Mouse (Mus musculus) cerebral cortex, adult 2 months (tissue): ENCODE measurements around the gene Rnf17.

Experiments
- WGBS: fragments of 180-500 bp; shearing (Covaris S2); methylation state at CpG from one replicate; pipeline ENCODE4 v1.1.7; 2018; 5-methylcytosine and 5-hydroxymethylcytosine counted together

The Rnf17 gene

DNA sequence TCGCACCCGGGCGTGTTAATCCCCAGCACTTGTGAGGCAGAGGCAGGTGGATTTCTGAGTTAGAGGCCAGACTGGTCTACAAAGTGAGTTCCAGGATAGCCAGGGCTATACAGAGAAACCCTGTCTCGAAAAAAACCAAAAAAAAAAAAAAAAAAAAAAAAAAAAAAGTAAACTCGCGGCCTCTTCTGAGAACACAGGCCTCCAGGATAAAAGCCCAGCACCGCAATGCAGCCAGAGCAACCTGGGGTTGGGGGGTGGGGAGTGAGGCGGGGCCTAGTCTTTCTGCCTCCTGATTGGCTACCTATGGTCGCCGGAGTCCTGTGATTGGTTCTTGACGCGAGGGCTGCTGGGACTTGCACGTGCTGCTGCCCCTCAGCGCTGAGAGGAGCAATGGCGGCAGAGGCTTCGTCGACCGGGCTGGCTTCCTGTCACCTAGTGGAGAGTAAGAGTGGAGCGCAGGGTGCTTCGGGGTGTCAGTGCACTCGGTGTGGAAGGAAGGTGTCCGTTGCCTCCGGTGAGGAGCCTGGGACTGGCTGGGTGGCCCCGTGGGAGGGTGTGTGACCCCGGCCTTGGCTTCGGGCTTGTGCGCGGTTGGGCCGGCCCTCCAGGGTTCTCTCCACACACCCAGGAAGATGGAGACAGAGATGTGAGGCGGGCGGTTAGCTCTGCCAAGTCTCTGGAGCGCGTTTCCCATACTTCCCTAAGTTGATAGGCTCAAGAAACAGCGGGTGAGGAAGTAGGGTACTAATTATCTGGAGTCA lies at the start of gene Rnf17:
Gene Rnf17, plus strand, starts transcription at position 271 of the 761 bp plus-strand sequence.
- WGBS: 68% methylated on average over 34 of the region's 34 CpGs

DNA sequence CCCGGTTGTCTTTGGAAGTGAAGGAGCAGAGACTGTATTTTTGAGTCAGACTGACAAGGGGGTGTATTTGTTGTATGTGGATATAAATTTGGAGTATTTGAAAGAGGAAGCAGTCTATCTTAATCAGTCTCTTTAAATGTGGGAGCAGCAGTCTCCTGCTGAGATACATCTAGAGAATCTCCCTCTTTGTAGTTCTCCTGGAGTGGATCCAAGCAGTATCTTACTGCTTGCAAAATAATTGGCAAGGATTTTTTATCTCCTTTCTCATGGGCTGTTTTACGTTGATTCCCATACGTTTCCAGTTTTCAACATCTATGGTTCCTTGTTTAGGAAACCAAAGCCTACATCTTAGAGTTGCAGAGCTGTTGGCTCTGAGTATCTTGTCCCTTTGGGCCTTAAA lies 47.6 kb upstream of the Rnf17 start:
- 31% methylated on average over 3 of the region's 3 CpGs for WGBS

DNA sequence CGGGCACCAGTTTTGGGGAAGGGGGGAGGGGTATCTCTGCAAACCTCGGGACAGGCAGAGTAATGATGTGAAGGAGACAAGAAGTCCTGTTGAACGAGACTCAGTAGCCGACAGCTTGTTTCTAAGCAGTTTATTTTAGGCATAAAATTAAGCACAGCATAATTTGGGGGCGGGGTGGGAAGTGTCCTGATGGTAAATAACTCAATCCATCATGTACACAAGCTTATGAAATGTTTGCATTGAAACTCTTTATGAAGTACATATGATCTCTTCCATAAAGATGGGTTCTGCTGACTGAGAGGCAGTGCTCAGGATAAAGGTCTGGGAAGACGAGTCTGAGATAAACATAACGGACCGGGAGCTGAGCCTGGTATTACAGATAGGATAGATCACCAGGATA lies 47.0 kb upstream of the Rnf17 start:
- WGBS: 79% methylated on average over 8 of the region's 8 CpGs

DNA sequence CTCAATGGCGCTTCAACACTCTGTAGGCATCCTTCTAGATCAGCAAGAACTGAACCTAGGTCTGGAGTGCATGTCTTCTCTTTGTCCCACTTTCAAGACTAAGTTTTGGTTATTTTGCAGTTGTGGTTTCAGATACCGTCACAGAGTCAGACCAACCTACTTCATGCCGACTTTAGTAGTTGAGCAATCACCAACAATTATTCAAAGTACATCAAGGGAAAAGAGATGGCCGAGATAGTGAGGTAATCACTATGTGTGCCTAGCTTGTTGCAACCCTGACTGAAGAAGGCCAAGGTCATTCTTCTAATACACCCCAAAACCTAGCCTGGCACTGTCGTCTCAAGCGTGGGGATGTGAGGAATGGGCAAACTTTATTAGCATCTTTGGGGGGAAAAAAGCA lies 46.2 kb upstream of the Rnf17 start:
- WGBS: 95% methylated on average over 6 of the region's 6 CpGs

DNA sequence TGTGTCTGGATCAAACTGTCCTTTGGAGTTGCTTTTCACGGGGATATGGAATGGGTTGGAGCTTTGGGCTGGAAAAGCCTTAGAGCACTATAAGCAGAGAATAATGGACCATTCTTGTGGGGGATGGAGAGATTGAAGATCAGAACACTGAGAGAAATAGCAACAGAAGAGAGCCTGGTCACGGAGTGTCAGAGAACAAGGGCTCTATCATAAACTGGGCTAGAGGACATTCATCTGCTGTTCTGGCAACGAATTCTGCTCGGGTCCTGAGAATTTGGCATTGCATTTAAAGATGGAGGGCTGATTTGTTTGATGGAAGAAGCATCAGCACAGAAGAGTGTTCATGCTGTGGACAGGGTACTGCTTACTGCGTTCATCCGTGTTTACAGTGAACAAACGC lies 44.0 kb upstream of the Rnf17 start:
- 80% methylated on average over 7 of the region's 7 CpGs for WGBS

DNA sequence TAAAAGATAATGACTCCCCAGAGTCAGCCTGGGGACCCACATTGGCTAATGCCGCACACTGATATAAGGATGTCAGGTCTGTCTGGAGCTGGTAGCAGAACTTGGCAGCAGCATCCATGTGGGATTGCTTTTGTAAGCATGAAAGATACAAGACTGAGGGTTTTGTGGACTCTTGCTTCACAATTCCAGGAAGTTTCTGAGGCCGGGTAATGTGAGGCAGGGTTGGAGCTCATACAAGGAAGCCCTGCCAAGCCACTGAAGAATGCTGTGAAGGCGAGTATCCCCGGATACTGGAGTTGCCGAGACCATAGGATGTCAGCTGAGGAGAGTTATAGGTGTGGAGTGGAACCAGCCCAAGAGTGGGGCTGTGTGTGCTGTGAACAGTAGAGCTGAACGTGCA lies 43.2 kb upstream of the Rnf17 start:
- 49% methylated on average over 6 of the region's 6 CpGs for WGBS

DNA sequence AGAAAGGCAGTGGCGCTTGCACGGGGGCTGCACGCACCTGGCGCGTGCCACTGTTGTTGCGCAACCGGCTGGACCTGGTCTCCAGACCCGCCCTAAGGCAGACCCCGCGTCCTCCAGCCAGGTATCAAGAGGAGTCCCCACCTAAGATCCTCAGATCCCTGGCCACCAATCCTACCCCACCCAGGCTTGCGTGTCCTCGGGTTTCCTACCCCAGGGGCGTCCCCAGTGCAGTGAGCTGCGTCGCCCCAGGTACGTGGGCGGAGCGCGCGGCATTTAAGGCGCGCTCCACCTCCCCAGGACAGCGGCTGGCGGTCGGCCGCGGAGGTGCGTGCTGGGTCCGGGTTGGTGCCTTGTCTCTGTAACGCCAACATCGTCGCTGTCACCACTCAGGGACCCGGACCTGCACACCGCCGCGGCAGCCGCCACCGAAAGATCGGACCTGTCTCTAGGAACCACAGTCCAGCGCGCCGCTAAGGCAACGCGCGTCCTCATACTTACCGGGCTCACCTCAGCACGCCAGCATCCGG lies 37.6 kb upstream of the Rnf17 start, which contains the start of gene Atp12a:
Gene Atp12a, plus strand, starts transcription at position 358 of the 527 bp plus-strand sequence.
- WGBS: 1% methylated on average over 48 of the region's 48 CpGs

DNA sequence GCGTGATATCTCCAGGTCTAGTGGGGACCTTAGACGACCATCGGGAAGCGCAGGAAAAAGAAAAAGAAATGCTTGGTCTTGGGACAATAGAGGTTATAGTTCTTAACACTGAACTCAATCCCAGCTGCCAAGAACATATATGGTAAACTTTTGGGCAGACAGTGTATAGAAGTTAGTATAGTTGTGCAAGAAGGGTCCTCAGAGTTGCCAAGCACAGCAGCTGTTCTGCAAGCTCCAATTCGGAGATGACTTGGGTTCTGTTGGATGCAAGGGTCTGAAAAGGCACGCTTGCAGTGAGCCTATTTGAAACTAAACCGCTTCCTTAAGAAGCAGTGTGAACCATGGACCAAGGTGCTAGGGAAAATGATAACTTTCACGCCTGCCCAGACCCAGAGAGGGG lies 37.1 kb upstream of the Rnf17 start:
- WGBS: 22% methylated on average over 8 of the region's 8 CpGs

DNA sequence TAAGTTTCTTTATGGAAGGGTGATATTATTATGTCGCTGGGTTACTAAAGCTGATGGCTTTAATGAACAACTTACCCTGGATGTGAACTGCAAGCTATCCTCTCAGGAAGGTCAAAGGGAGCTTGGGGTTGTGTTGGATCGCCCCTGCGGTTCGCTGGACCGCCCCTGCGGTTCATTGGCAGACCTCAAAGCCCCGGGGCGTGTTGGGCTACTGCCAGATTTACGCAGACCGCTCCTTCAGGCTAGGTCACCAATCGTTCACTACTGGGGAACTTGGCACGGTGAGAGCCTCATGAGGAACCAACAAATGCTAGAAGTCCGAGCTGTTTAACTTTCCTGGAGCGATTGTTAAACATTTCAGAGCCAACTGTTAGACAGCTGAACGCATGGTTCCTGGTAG lies 35.7 kb upstream of the Rnf17 start:
- WGBS: 28% methylated on average over 15 of the region's 15 CpGs

DNA sequence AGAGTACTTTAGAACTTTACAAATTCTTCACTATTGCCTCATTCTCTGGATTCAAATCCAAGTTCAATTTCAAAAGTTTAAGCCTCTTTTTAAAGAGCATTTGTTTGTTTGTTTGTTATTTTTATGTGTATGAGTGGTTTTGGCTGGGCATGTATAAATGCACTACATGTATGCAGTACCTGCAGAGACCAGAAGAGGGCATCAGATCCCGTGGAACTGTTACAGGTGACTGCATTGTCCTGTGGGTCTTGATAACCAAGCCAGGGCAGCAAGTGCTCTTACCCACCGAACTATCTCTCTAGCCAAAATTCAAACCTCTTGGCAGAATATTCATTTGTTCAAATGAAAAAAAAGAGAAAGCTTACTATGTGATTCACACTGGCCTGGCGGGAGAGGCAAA lies 33.5 kb upstream of the Rnf17 start:
- WGBS: 50% methylated on average over 3 of the region's 3 CpGs

DNA sequence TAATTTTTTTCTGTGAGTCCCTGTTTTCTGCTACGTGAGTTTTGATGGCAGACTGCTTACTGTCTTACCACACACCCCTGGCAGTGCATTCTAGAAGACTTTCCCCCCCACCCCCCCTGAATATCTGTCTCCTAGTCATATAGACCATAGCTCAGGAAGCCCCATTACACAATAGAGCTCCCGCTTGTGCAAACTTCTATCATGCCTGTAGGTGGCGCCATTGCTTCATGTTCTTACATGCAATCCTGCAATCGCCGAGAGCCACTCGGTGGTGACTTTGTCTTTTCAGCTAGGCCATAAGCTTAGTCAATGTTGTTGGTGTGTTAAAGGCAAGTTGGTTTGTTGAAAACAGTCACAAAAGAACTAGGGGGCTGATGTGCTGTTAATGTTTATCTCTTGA lies 26.6 kb upstream of the Rnf17 start:
- WGBS: under 1% methylated on average over 6 of the region's 6 CpGs

DNA sequence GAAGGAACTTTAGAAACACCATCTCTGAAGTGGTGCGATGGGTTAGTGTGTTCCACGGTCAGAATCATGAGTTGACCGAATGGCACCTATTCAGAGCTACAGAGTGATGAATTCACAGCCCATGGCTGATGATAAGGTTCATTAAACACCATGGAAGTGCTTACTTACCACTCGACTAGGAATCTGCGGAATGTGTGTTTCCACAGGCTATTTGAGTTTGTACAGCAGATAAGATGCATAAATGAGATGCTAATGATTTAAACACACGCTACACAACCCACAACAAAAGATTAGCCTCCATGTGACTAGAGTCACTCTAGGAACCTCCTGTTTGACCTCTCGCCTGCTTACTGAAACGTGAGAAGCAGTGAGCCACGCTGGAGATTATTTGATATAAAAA lies 23.0 kb upstream of the Rnf17 start:
- WGBS: 81% methylated on average over 9 of the region's 9 CpGs

DNA sequence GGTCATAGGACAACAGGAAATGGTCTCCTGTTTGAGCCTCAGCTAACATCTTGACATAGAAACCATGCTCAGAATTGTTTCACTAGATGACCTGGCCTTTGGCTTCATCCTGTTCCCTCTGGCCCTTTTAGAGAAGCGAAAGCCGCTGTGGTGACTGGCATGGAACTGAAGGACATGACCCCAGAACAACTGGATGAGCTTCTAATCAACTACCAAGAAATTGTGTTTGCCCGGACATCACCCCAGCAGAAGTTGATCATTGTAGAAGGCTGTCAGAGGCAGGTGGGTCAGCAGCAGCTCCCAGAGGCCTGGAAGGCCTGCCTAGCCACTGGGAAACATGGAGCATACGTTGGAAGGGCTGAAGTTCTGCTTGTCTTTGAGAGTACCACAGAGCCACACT lies 20.0 kb upstream of the Rnf17 start:
- WGBS: 83% methylated on average over 4 of the region's 4 CpGs

DNA sequence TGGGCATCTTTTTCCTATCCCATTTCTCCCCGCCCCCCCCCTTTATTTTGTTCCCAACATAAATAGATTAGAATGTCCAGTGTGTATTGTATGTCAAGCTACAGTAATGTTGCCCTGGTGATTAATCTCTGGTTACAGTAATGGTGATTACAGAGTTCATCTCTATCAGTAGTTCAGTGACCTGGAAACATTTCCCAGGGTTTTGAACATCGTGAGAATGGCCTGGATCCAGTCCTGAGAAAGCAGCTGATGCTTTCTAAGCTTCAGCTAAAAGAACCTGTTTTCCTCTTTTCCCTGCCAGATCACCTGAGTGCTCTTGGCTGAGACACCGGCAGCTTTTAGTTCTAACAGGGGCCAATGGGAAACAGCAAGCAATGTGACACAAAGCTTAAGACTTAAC lies 12.1 kb upstream of the Rnf17 start:
- WGBS: 63% methylated on average over 3 of the region's 3 CpGs

DNA sequence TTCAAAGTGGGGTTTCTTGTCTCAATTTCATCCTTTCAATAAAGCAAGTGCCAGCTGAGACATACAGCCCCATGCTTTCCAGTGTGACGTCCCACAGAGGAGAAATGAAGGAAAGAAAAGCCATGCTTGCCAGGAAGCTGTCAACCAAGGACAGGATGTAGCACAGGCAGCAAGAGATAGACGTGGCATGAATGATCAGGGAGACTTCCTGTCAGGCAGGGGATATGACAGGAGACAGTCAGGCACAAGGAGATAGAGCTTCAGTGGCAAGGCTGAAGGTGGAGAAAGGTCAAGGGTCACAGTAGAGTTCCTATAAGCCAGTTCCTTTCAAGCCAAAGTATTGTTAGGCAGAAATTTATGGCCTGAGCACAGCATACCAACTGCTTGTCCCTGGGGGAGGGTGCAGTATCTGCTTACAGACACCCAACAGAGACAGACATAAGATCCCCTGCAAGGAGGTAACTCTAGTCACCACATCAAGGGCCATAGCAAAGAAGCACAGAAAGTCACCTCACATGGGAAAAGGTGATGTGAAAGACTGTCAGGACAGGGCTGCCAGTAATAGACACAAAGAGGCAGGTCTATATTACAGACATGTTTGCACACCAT lies 8.6 kb upstream of the Rnf17 start:
- 53% methylated on average over 2 of the region's 2 CpGs for WGBS

DNA sequence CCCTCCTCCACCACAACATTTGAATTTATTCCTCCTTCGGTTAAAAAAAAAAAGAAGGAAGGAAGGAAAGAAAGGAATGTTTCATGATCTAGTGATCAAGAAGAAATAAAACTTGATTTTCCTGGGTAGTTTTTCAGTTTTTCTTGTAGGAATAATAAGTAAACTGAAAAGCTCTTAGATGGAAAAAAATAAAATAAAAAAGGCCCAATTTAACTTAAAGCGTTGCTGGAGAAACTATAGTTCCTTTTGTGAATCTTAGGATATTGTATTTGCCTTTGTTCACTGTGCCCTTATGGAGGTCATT lies 643 bp downstream of the Rnf17 start:
- 83% methylated on average over 2 of the region's 2 CpGs for WGBS

DNA sequence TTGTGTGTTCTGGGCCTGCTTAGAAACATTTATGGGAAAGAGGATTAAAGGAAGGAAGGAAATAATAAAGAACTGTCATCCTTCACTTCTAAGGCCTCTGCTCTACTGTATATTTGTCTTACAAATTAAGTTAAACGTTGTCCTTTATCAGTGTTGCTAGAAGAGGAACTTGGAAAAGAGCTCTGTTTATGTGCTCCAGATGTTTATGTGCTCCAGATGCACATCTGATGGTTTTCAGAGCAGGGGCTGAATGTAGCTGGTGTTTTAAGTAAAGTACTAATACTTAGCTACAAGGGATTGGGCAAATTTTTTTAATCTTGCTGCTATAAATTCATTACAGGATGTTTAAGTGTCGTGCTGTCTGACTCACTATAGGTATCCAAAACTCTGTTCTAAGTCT lies 59.7 kb downstream of the Rnf17 start:
- WGBS: 72% methylated on average over 2 of the region's 2 CpGs

DNA sequence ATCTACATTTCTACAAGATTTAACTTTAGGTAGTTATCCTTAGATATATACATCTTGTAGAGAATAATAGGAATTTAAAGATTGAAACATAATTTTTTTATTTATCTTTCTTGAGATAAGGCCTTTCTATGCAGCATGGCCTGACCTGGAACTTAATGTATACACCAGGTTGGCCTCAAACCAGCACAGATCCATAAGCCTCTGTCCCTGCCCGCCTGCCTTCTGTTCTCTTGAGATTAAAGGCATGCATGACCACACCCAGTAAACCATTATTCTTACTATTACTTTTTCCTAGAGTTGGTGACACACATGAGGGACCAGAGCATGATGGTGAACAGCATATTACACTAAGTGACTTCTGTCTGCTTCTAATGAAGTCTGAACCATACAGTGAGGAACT lies 60.3 kb downstream of the Rnf17 start:
- 63% methylated on average over 1 of the region's 1 CpGs for WGBS

DNA sequence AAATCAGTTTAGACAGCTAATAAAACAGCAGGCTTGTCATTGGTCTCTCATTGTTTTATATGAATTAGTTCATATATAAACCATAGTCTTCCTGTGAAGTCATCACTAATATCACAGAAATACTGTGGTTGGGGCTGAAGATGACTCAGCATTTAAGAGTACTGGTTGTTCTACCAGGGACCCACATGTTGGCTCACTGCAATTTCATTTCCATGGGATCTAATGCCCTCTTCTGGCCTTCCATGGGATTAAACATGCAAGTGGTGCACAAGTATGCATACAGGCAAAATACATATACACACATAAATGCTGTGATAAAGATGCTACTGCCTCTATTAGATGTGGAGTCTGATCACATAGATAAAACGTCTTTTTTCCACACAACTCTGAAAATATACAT lies 65.8 kb downstream of the Rnf17 start:
- 43% methylated on average over 1 of the region's 1 CpGs for WGBS

DNA sequence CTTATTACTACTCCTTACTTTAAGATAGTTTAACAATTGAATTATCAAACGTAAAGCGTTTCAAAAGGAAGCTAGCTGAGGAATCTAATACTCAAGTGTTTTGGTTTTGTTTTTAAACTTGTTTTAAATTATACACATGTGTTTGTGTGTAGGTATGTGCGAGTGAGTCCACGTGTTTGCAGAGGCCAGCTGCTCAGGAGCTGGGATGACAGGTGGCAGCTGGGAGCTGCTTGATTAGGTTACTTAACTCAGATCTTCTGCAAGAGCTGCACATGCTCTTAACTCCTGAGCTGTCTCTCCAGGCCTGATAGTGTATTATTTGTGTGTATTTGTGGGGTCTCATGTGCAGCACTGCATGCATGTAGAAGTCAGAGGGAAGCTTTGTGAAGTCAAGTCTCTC lies 100.0 kb downstream of the Rnf17 start:
- WGBS: 85% methylated on average over 4 of the region's 4 CpGs

DNA sequence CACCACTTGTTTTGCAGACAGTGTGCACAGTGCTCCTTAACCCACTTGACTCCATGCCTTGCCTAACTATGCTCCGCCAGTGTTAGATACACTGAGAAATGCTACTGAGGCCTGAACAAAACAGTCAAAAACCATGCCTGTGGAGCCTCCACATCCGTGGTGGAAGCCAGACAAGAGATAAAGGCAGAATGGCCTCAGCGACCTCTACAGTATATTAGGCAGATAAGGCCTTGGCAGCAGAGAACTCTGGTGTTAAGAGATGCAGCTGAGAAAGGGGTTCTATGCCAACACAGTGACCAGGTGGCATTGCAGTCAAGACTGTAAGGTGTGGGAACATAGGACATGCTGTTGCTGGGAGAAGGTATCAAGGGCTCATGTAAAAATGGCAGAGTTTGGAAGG lies 104.4 kb downstream of the Rnf17 start:
- WGBS: 85% methylated on average over 3 of the region's 3 CpGs

DNA sequence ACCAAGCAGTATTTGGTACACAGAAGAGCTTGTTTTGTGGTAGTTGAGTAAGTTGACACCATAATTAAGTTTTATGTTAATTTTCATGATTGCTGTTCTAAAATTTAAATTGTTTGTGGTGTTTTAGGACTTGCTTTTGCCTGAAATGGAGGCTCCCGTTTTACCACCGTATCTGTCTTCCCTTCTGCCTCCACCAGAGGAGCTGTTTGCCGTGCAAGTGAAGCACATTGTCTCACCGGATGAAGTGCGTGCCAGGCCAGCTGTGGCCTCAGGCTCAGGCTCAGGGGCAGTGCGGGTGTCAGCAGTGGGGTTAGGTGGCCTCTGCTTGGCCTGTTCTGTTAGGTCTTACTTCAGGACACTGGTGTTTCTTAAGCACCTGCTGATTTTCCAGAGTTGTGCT lies 109.7 kb downstream of the Rnf17 start:
- WGBS: 30% methylated on average over 6 of the region's 6 CpGs

DNA sequence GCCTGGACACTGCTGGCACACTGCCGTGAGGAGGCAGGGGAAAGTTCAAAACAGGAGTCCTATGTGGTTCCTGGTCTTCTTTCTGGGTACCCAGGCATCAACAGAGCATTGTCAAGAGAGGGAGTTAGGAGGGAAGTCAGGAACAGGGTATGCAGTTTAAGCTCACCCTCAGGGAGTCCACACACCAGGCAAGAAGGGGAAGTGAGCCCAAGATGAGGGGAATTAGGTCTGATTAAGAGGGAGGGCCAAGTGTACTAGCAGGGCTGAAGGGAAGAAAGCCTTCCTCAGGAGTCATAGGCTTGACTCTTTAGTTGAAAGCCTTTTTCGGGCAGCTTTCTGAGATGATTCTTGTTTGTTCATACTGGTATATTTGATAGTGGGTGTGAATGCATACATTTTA lies 112.4 kb downstream of the Rnf17 start:
- 87% methylated on average over 2 of the region's 2 CpGs for WGBS

DNA sequence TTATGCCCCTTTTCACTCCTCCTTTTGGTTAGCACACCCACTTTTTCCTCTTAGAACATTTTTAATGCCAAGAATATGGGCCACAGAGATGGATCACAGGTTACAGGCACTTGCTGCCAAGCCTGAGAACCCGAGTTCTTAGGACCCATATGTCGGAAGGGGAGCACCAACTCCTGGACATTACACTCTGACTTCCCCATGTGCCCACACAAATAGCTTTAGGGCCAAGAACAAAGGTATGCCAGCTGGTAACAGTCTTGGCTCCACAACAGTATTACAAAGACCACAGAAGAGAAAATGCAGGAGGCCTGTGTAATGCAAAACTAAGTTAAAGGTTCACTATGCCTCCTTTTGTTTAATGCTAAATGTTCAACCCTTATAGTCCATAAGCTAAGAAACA lies 128.4 kb downstream of the Rnf17 start:
- WGBS: 94% methylated on average over 2 of the region's 2 CpGs
